Mouse (Mus musculus): ENCODE data around the gene Irf1.

The Irf1 gene

DNA sequence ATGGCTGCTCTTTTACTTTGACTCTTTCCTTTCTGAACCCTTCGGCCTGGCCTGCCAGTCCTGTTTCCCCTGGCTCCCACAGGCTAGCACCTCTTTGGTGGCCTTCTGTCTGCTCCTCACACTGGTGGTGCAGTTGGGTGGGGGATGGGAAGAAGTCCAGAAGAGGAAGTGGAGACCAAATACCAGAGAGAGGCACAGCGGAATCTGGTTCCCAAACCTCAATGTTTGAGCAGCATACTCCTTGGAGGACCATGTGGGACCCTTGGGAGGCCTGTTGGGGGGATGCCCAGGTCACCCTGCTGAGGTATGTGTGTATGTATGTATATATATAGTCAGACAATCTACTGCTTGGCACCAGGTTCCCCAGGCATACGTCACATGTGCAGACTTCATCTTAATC is 24.2 kb downstream of the Irf1 start:
- Histone ChIP-seq H3K9me3 (ENCODE audit: low read length) (peaks cover 12% of the 10 kb centered on the region), H3K4me3 (replicated peaks; ENCODE audit: low read length) (peak overlapping the region; percentile 58), H3K36me3 (ENCODE audit: insufficient read depth, low read length) (no peaks in the 10 kb centered on the region; the same call in 1 of the 2 replicates), H3K4me1 (replicated peaks; ENCODE audit: low read depth, low read length) (peaks cover 74% of the 10 kb centered on the region), H3K27me3 (ENCODE audit: insufficient read depth, low read length) (no peaks in the 10 kb centered on the region)
- no peak for TF ChIP-seq CTCF (conservative IDR thresholded peaks at IDR 0.05; ENCODE audit: low read length)
- no peak for TF ChIP-seq NANOG (IDR thresholded peaks at IDR 0.05; ENCODE audit: borderline replicate concordance, low read length)
- TF ChIP-seq POU5F1 (IDR thresholded peaks at IDR 0.05; ENCODE audit: borderline replicate concordance, low read length), result no peak

DNA sequence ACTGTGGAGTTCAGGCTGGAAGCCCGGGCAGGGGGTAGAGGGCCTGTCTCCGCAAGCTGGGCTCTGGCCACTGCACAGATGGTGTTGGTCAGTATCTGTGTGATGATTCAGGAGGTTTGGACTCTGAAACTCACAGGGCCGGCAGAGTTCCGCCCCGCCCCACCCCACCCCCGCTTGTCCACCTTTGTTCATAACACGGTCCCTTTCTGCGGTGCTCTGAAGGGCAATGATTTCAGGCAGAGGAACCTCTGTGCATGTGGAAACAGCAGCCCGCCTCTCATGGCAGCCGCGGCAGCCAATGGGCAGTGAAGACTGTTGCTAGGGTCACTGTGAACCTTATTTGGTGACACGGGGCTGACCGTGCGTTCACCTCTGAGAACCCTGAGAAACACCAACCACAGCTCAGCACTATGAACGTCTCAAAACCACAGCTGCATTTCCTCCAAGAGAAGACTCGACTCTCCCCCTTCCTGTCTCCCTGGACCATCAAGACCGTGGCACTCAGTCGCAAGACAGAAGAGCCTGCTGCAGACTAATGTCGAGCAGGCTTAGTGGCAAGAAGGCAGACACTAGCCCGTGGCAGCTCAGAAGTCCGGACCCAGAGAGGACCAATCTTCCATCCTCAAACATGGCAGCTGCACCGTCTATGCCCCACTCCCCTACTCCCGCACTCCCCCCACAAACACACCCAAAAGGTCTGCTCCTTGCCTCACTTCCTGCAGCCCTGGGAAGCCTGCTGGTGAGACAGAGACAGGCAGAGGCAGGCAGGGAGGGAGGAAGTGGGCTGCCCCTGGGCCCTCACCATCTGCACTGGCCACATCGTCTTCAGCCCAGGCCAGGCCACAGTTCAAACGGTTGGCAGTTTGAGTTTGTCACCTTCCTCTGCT is 25.1 kb downstream of the Irf1 start:
- Histone ChIP-seq H3K36me3 (ENCODE audit: insufficient read depth, low read length) (no peaks in the 10 kb centered on the region; the same call in 1 of the 2 replicates), H3K27me3 (ENCODE audit: insufficient read depth, low read length) (no peaks in the 10 kb centered on the region)

DNA sequence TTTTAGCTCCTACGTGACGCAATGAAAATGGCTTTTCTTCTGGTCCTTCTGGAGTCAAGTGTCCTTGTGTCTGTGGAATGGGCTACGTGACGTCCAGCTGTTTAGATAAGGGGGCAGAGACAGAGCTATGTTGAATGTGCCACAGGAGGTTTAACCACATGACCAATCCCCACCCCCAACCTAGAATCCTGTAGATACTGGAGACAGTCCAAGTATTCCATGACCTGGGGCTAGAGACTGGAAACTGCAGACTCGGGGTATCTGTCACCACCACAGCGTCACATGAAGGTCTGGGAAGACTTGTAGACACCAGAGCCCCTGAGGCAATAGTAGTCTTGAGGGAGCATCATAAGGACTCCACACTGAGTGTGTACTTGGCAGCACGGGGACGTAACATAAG is 26.0 kb downstream of the Irf1 start:
- Histone ChIP-seq H3K36me3 (ENCODE audit: insufficient read depth, low read length) (no peaks in the 10 kb centered on the region), H3K4me1 (replicated peaks; ENCODE audit: low read depth, low read length) (peaks cover 78% of the 10 kb centered on the region), H3K4me3 (replicated peaks; ENCODE audit: low read length) (peak overlapping the region; percentile 20), H3K27me3 (ENCODE audit: insufficient read depth, low read length) (no peaks in the 10 kb centered on the region), H3K9me3 (ENCODE audit: low read length) (peaks cover 1% of the 10 kb centered on the region; the same call in 1 of the 2 replicates)
- TF ChIP-seq CTCF (conservative IDR thresholded peaks at IDR 0.05; ENCODE audit: low read length), result no peak
- TF ChIP-seq NANOG (IDR thresholded peaks at IDR 0.05; ENCODE audit: borderline replicate concordance, low read length), result no peak
- no peak for TF ChIP-seq POU5F1 (IDR thresholded peaks at IDR 0.05; ENCODE audit: borderline replicate concordance, low read length)

More for the DNA sequence above, 25.1 kb downstream of the Irf1 start:
- Histone ChIP-seq H3K9me3 (ENCODE audit: low read length) (peaks cover 10% of the 10 kb centered on the region), H3K4me3 (replicated peaks; ENCODE audit: low read length) (peak overlapping the region; percentile 58), H3K4me1 (replicated peaks; ENCODE audit: low read depth, low read length) (peaks cover 74% of the 10 kb centered on the region)
- no peak for TF ChIP-seq CTCF (conservative IDR thresholded peaks at IDR 0.05; ENCODE audit: low read length)
- TF ChIP-seq POU5F1 (IDR thresholded peaks at IDR 0.05; ENCODE audit: borderline replicate concordance, low read length), result no peak
- no peak for TF ChIP-seq NANOG (IDR thresholded peaks at IDR 0.05; ENCODE audit: borderline replicate concordance, low read length)

DNA sequence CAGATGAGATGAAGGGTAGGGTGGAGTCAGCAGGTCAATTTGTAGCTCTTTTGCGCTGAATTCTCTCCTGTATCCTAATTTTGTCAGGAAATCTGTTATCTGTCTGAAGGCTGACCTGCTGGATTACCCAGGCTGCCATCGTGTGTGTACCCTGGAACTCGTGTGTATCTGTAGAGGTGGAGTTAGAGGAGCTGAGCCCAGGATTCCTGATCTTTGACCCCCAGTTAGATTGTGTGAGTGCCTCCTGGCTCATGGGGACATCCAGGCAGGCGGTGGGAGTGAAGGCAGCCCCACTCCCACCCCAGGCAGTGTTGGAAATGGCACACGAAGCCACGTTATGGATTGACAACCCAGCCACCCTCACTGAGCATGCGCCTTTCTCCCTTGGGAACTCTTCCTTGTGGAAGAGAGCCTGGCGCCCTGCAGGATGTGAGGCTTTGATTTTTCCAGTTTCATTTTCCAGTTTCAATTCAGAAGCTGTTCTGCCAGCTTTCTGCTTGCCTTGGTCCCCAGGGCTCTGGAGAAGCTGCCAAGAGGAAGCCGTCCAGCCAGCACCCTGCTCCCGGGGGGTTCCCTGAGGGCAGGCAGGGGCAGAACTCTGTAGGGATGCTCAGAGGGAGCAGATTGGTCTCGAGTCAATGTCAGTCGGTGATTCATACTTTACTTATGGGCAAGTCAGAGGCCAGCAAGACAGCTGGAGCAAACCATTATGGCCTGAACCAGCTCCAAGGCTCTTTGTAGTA is 26.8 kb downstream of the Irf1 start:
- peaks cover 86% of the 10 kb centered on the region for H3K4me1 ChIP-seq (replicated peaks; ENCODE audit: low read depth, low read length)
- H3K4me3 ChIP-seq (replicated peaks; ENCODE audit: low read length), result peak overlapping the region; percentile 20; the same call in 1 of the 2 replicates
- no peaks in the 10 kb centered on the region for H3K27me3 ChIP-seq (ENCODE audit: insufficient read depth, low read length)
- TF ChIP-seq POU5F1 (IDR thresholded peaks at IDR 0.05; ENCODE audit: borderline replicate concordance, low read length) (no peak), CTCF (conservative IDR thresholded peaks at IDR 0.05; ENCODE audit: low read length) (no peak), NANOG (IDR thresholded peaks at IDR 0.05; ENCODE audit: borderline replicate concordance, low read length) (no peak)
- H3K9me3 ChIP-seq (ENCODE audit: low read length), result no peaks in the 10 kb centered on the region
- no peaks in the 10 kb centered on the region for H3K36me3 ChIP-seq (ENCODE audit: insufficient read depth, low read length)

DNA sequence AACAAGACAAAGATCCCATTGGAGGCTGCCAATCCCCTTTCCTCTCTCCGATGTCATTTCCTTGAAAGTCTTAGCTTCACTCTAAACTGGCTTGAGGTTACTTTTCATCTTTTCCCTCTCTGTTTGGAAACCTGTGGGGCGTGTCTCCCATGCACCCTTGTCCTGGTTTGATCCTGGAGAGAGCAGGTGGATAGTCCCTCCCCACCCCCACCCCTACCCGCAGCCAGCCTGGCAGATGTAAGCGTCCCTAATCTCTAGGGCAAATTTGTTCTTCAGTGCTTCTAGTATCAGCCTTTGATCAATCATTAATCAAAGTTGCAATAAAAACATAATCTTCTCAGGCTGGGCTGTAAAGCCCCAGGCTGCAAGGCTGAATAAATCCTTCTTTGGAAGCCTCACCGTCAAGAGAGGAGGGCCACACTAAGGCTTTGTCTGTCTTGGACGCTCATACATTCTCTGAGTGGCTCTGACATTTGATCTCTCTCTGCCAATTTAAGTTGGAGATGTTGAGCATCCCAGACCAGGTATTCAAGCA is 27.6 kb downstream of the Irf1 start:
- H3K9me3 ChIP-seq (ENCODE audit: low read length), result no peaks in the 10 kb centered on the region
- H3K4me3 ChIP-seq (replicated peaks; ENCODE audit: low read length), result 0 out of 2 replicates have a peak overlapping the region, but pooled peaks have one; percentile 20
- H3K36me3 ChIP-seq (ENCODE audit: insufficient read depth, low read length), result no peaks in the 10 kb centered on the region
- peaks cover 95% of the 10 kb centered on the region for H3K4me1 ChIP-seq (replicated peaks; ENCODE audit: low read depth, low read length)
- 0 out of 2 replicates have a peak, but pooled peaks cover under 1% of the 10 kb centered on the region for H3K27me3 ChIP-seq (ENCODE audit: insufficient read depth, low read length)
- TF ChIP-seq NANOG (IDR thresholded peaks at IDR 0.05; ENCODE audit: borderline replicate concordance, low read length) (no peak), POU5F1 (IDR thresholded peaks at IDR 0.05; ENCODE audit: borderline replicate concordance, low read length) (no peak), CTCF (conservative IDR thresholded peaks at IDR 0.05; ENCODE audit: low read length) (no peak)

DNA sequence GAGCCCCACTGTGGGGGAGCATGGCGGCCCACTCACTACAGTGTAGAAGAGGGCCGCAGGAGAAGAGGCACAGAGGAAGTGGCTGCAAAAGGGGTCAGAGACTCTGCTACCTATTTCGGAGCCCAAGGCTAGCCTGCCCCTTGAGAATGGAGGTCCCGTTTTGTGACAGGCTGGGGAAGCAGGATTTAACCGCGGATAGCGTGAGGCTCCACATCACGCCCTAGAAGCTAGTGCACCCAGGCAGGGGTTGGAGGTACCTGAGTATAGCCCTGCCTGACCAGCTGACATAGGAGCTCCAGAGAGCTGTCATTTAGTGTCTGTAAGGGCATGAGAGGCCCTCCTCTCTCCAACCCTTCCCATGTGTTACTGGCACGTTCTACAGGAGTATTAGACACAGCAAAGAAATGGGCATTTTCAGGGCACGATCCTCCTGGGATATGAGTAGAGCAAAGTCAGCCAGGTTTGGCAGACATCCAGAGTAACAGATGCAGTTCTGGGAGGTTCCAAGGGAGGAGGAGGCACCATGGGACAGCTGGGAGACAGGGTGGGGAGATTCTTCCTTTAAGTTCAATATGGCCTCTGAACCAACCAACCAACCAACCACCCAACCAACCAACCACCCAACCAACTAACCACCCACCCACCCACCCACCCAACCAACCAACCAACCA is 28.4 kb downstream of the Irf1 start:
- Histone ChIP-seq H3K27me3 (ENCODE audit: insufficient read depth, low read length) (peaks cover 7% of the 10 kb centered on the region; the same call in 1 of the 2 replicates), H3K4me3 (replicated peaks; ENCODE audit: low read length) (no peak overlapping the region), H3K4me1 (replicated peaks; ENCODE audit: low read depth, low read length) (peaks cover 98% of the 10 kb centered on the region), H3K36me3 (ENCODE audit: insufficient read depth, low read length) (no peaks in the 10 kb centered on the region), H3K9me3 (ENCODE audit: low read length) (no peaks in the 10 kb centered on the region)
- TF ChIP-seq POU5F1 (IDR thresholded peaks at IDR 0.05; ENCODE audit: borderline replicate concordance, low read length) (no peak), CTCF (conservative IDR thresholded peaks at IDR 0.05; ENCODE audit: low read length) (no peak), NANOG (IDR thresholded peaks at IDR 0.05; ENCODE audit: borderline replicate concordance, low read length) (no peak)

DNA sequence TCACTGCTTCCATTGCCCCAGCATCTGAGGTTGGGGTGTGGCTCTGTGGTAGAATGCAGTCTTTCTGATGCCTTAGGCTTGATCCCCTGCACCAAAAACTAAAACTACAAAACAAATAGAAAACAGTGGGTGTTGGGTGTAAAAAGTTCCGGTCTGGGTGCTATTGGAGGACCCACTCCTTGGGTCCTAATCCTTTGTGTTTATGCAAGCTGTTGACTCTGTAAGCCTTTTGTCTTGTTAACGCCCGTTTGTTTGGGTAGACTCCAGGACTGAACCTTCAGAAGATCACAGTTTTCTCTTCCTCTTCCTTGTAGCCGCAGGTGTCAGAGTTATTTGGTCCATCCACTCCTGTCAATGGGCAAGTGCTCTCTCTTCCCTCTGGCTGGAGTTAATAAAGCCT is 30.2 kb downstream of the Irf1 start:
- Histone ChIP-seq H3K4me3 (replicated peaks; ENCODE audit: low read length) (peak overlapping the region; percentile 21), H3K9me3 (ENCODE audit: low read length) (no peaks in the 10 kb centered on the region), H3K27me3 (ENCODE audit: insufficient read depth, low read length) (peaks cover 7% of the 10 kb centered on the region; the same call in 1 of the 2 replicates), H3K36me3 (ENCODE audit: insufficient read depth, low read length) (no peaks in the 10 kb centered on the region), H3K4me1 (replicated peaks; ENCODE audit: low read depth, low read length) (peaks cover 98% of the 10 kb centered on the region)
- TF ChIP-seq CTCF (conservative IDR thresholded peaks at IDR 0.05; ENCODE audit: low read length), result no peak
- peak; percentile 40; the same call in 1 of the 2 replicates for TF ChIP-seq NANOG (IDR thresholded peaks at IDR 0.05; ENCODE audit: borderline replicate concordance, low read length)

Measured in E14TG2a.4 (cell line).